Mouse (Mus musculus) cerebellum, adult 11-12 months (tissue): ENCODE measurements at regions not wholly inside any gene's neighbourhood (a gene's known extent, or its start where the extent isn't known, plus 50 kb on each side); places are given as distances from the start of the nearest gene placed in this dataset.

Experiments used
- DNase-seq: peaks from one replicate; pipeline ENCODE4 v3.0.0; 2022

- DNase-seq = peak; percentile 18
Measured at GRCm38 (mm10) chr17:83276000-83276891, 61.2 kb downstream of the Pkdcc start.

- DNase-seq = no peak
Measured at GRCm38 (mm10) chr17:83277117-83277947, 62.2 kb downstream of the Pkdcc start.

- DNase-seq = no peak
Measured at GRCm38 (mm10) chr17:83277948-83278924, 63.1 kb downstream of the Pkdcc start.

- DNase-seq = no peak
Measured at GRCm38 (mm10) chr17:83283328-83283727, 67.4 kb upstream of the Eml4 start.

GRCm38 (mm10) chr17:83287381-83288142, 63.2 kb upstream of the Eml4 start:
- DNase-seq = no peak

- DNase-seq = no peak
Measured at GRCm38 (mm10) chr17:83288143-83288492, 62.6 kb upstream of the Eml4 start.

- DNase-seq = no peak
Measured at GRCm38 (mm10) chr17:83295526-83296238, 55.0 kb upstream of the Eml4 start.

GRCm38 (mm10) chr17:83297379-83298121, 53.2 kb upstream of the Eml4 start:
- DNase-seq = no peak
